Mouse (Mus musculus): ENCODE results near the gene Tmem201. TPM values are rescaled to one million over a fixed set of nuclear protein-coding genes. Genes with fewer than 3 reads are reported as not detected.

Gene Tmem201
- polyA plus RNA-seq, 1 experiment from 2014 or later: 20.7 TPM

DNA sequence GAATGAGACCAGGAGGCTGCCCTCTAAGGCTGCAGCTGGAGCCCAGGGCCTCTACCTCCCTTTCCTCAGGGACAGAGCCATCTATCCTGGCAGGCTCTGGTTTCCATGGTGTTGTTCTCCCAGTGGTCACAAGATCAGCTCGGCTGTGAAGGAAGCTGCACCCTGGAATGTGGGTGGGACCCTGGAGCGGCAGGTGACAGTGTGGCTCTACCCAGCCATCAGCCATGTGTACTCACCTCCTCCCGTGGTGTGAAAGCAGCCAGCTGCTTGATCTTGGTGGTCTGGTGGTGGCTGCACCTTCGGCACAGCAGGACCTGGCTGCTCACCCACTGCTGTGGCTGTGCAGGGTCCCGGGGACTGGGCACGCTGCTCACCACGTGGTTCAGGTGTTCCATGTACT, 7.0 kb downstream of the Tmem201 start:
- Histone ChIP-seq H3K4me1 (ENCODE audit: control insufficient read depth, insufficient read depth, low read length) (peaks cover 16% of the 10 kb centered on the region), H3K4me2 (ENCODE audit: low read depth, low read length) (no peak overlapping the region), H3K27ac (replicated peaks; ENCODE audit: low read depth, low read length) (no peak overlapping the region), H3K36me3 (ENCODE audit: control insufficient read depth, insufficient read depth, low read length) (peaks cover 56% of the 10 kb centered on the region), H3K9me3 (ENCODE audit: control insufficient read depth, low read length) (no peaks in the 10 kb centered on the region), H3K4me3 (ENCODE audit: low read depth, low read length) (no peak overlapping the region), H3K27me3 (replicated peaks; ENCODE audit: control insufficient read depth, insufficient read depth, low read length) (no peaks in the 10 kb centered on the region), H3K9ac (ENCODE audit: low read depth, low read length) (no peak overlapping the region)
- WGBS: 64% methylated on average over 7 of the region's 7 CpGs
- ATAC-seq (ENCODE audit: low read depth) (no peak; the same call in 1 of the 2 replicates), DNase-seq (ENCODE audit: low spot score) (no peak)

DNA sequence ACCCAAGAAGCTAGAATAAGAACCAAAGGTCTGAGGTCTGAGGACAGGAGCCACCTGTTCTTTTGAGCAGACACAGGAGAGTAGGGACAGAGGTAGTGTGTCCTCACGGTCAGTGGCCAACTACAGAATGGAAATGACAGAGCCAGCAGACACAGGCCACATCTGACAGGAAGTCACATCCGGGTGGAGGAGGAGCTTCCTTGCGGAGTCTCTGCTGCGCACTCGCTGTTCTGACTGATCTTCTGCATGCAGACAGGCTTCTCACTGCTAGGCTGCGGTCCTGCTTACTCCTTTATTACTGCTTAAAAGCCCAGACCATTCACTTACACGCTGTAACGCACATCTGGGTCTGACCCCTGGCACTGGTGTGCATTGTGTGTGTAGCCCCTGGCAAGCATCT, 9.0 kb downstream of the Tmem201 start:
- no peaks in the 10 kb centered on the region for H3K9me3 ChIP-seq (ENCODE audit: control insufficient read depth, low read length)
- H3K9ac ChIP-seq (ENCODE audit: low read depth, low read length): no peak overlapping the region
- H3K27me3 ChIP-seq (replicated peaks; ENCODE audit: control insufficient read depth, insufficient read depth, low read length): no peaks in the 10 kb centered on the region
- H3K27ac ChIP-seq (replicated peaks; ENCODE audit: low read depth, low read length): no peak overlapping the region
- peaks cover 6% of the 10 kb centered on the region for H3K4me1 ChIP-seq (ENCODE audit: control insufficient read depth, insufficient read depth, low read length)
- no peak for ATAC-seq (ENCODE audit: low read depth)
- H3K4me2 ChIP-seq (ENCODE audit: low read depth, low read length): no peak overlapping the region
- no peak overlapping the region for H3K4me3 ChIP-seq (ENCODE audit: low read depth, low read length)
- DNase-seq (ENCODE audit: low spot score): no peak
- peaks cover 70% of the 10 kb centered on the region for H3K36me3 ChIP-seq (ENCODE audit: control insufficient read depth, insufficient read depth, low read length)
- WGBS: 70% methylated on average over 8 of the region's 8 CpGs

DNA sequence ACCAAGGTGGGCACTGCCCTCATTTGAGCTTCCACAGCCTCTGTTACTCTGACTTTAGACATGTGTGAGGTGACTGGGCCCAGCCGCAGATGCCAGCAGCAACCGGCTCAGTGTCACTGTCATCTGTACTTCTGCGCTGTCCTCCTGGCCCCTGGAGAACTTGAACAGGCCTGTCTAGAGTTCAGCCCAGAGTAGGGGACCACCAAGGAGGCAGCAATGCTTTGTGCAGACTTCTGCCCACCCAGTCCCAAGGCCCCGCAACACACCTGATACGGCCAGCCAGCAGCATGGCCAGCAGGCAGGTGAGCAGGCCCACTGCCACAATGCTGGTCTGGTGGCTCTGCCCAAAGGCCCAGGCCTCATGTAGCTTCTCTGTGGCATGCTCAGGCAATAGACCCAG, 10.2 kb downstream of the Tmem201 start:
- DNase-seq (ENCODE audit: low spot score) (no peak), ATAC-seq (ENCODE audit: low read depth) (no peak)
- Histone ChIP-seq H3K27ac (replicated peaks; ENCODE audit: low read depth, low read length) (no peak overlapping the region), H3K9me3 (ENCODE audit: control insufficient read depth, low read length) (no peaks in the 10 kb centered on the region), H3K4me3 (ENCODE audit: low read depth, low read length) (no peak overlapping the region), H3K9ac (ENCODE audit: low read depth, low read length) (no peak overlapping the region), H3K4me2 (ENCODE audit: low read depth, low read length) (no peak overlapping the region), H3K27me3 (replicated peaks; ENCODE audit: control insufficient read depth, insufficient read depth, low read length) (no peaks in the 10 kb centered on the region), H3K4me1 (ENCODE audit: control insufficient read depth, insufficient read depth, low read length) (no peaks in the 10 kb centered on the region), H3K36me3 (ENCODE audit: control insufficient read depth, insufficient read depth, low read length) (peaks cover 78% of the 10 kb centered on the region)
- 87% methylated on average over 5 of the region's 5 CpGs for WGBS

DNA sequence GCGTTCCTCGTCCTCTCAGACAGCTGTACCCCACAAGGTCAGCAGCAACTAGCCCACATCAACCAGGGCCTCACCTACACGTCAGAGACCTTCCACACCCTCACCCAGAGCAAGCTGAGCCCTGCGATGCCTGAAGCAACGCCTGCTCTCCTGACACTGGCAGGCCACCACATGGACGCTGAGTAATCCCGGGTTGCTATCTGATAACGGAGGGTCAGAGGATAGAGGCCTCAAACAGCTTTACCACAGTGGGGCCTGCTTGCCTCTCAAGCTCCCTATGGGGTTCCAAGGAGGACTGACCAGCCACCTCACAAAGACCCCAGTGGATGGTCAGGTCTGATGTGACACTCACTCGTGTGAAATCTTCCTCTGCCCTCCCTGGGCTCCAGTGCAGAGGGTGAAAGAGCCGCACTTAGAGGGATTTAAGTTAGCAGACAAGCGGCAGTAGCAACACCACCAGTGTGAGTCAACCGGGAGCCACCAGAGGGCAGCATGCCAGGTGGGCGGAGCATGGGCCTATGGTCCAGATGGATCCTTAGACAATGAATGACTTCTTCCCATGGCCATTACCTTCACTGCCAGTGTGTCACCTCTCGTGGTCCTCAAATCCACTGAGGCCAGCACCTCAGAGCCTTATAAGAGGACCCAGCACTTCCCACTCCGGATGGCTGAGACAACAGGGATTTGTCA, 12.0 kb downstream of the Tmem201 start:
- Histone ChIP-seq H3K9ac (ENCODE audit: low read depth, low read length) (no peak overlapping the region), H3K4me3 (ENCODE audit: low read depth, low read length) (no peak overlapping the region), H3K27me3 (replicated peaks; ENCODE audit: control insufficient read depth, insufficient read depth, low read length) (no peaks in the 10 kb centered on the region), H3K27ac (replicated peaks; ENCODE audit: low read depth, low read length) (no peak overlapping the region), H3K4me2 (ENCODE audit: low read depth, low read length) (no peak overlapping the region), H3K36me3 (ENCODE audit: control insufficient read depth, insufficient read depth, low read length) (peaks cover 83% of the 10 kb centered on the region), H3K9me3 (ENCODE audit: control insufficient read depth, low read length) (no peaks in the 10 kb centered on the region), H3K4me1 (ENCODE audit: control insufficient read depth, insufficient read depth, low read length) (no peaks in the 10 kb centered on the region)
- ATAC-seq (ENCODE audit: low read depth): no peak
- 65% methylated on average over 15 of the region's 15 CpGs for WGBS
- no peak for DNase-seq (ENCODE audit: low spot score)

DNA sequence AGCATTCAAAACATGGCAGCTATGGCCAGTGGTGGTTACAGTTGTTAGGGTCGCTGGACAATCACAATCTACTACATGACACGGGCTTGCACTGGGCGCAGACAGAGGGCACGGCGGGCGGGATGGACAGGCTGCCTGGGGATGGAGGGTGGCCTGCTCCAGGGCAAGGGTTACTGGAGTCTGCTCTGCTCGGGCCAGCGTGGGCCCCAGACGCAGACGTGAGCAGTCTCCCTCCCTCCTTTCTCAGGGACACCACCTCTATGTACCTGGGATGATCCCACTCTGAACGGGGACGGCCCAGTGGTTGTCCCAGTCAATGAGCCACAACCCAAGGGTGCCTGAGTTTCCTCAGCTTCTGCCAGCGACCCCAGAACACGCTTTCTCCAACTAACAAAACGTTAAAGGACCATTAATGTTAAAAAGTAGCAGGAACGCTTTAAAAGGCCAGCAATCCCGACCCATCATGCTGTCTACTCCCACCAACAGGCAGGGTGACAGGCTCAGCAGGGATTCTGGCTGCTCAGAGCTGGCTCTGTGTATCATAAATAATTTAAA, 12.9 kb downstream of the Tmem201 start:
- H3K36me3 ChIP-seq (ENCODE audit: control insufficient read depth, insufficient read depth, low read length): peaks cover 85% of the 10 kb centered on the region
- H3K27ac ChIP-seq (replicated peaks; ENCODE audit: low read depth, low read length): no peak overlapping the region
- no peaks in the 10 kb centered on the region for H3K4me1 ChIP-seq (ENCODE audit: control insufficient read depth, insufficient read depth, low read length)
- H3K9ac ChIP-seq (ENCODE audit: low read depth, low read length): no peak overlapping the region
- no peaks in the 10 kb centered on the region for H3K9me3 ChIP-seq (ENCODE audit: control insufficient read depth, low read length)
- ATAC-seq (ENCODE audit: low read depth) (no peak), DNase-seq (ENCODE audit: low spot score) (no peak)
- WGBS: 89% methylated on average over 17 of the region's 17 CpGs
- no peak overlapping the region for H3K4me2 ChIP-seq (ENCODE audit: low read depth, low read length)
- H3K27me3 ChIP-seq (replicated peaks; ENCODE audit: control insufficient read depth, insufficient read depth, low read length): no peaks in the 10 kb centered on the region
- H3K4me3 ChIP-seq (ENCODE audit: low read depth, low read length): no peak overlapping the region

DNA sequence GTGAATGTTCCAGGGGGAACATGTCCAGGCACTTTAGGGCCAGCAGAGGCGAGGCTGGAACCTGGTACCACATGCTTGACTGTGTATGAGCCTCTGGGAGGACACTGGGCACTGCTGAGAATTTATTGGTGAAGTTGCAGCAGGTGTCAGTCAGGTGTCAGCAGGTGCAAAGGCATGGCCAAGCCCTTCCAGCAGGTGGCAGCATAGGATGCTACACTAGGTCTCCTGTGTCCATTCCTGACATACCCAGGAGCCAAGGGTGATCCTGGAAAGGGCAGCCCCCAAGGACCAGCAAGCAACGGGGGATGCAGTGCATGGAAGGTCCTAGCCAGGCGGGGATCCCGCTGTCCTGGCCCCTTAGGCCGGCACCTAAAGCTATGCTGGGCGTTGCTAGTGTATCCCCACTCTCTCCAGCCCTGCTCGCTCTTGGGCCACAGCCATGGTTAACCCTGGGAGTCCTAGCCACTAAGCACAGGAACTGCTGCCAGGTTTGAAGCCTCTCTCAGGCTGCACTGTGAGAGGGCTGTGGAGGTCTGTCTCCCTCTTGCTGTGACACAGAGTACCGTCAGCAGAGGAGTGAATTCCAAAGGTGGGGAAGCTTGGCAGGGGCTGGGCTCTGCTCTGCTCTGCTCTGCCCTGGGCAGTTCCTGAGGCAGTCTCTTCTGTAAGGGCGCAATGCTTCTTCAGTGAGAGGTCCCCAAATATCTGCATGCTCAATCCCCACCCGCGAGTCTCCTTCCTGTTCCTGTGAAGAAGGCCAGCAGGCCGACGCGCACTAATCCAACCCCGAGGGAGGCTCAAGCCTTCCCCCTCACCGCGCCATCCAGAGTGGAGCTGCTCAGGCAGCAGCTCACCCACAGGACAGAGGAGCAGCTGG, 13.8 kb downstream of the Tmem201 start:
- WGBS: 67% methylated on average over 17 of the region's 17 CpGs
- peak; percentile 47 for ATAC-seq (ENCODE audit: low read depth)

DNA sequence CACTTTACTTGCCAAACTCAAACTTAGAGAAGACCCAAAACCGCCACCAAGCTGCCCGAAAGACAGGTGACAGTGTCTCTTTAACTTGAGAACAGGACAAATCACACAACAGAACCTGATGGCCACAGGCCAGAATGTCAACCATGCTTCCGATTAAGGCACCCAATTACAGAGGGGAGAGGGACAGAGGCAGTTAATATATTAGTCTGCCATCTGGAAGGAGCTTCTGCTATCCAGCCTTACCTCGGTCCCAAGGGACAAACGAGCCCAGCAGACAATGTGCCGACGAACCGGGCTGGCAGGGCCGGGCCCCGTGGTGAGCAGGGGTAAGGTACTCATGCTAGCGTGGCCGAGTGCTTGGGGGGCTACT, 14.8 kb downstream of the Tmem201 start:
- DNase-seq (ENCODE audit: low spot score) (no peak), ATAC-seq (ENCODE audit: low read depth) (no peak)
- H3K9me3 ChIP-seq (ENCODE audit: control insufficient read depth, low read length): no peaks in the 10 kb centered on the region
- no peak overlapping the region for H3K4me3 ChIP-seq (ENCODE audit: low read depth, low read length)
- H3K4me1 ChIP-seq (ENCODE audit: control insufficient read depth, insufficient read depth, low read length): no peaks in the 10 kb centered on the region
- H3K27ac ChIP-seq (replicated peaks; ENCODE audit: low read depth, low read length): no peak overlapping the region
- 89% methylated on average over 12 of the region's 12 CpGs for WGBS
- H3K36me3 ChIP-seq (ENCODE audit: control insufficient read depth, insufficient read depth, low read length): peaks cover 87% of the 10 kb centered on the region
- H3K27me3 ChIP-seq (replicated peaks; ENCODE audit: control insufficient read depth, insufficient read depth, low read length): no peaks in the 10 kb centered on the region
- no peak overlapping the region for H3K9ac ChIP-seq (ENCODE audit: low read depth, low read length)
- H3K4me2 ChIP-seq (ENCODE audit: low read depth, low read length): no peak overlapping the region

More for the DNA sequence above, 13.8 kb downstream of the Tmem201 start:
- no peak overlapping the region for H3K4me3 ChIP-seq (ENCODE audit: low read depth, low read length)
- no peak overlapping the region for H3K27ac ChIP-seq (replicated peaks; ENCODE audit: low read depth, low read length)
- no peaks in the 10 kb centered on the region for H3K9me3 ChIP-seq (ENCODE audit: control insufficient read depth, low read length)
- no peaks in the 10 kb centered on the region for H3K27me3 ChIP-seq (replicated peaks; ENCODE audit: control insufficient read depth, insufficient read depth, low read length)
- no peak overlapping the region for H3K9ac ChIP-seq (ENCODE audit: low read depth, low read length)
- H3K4me2 ChIP-seq (ENCODE audit: low read depth, low read length): no peak overlapping the region
- no peak for DNase-seq (ENCODE audit: low spot score)
- no peaks in the 10 kb centered on the region for H3K4me1 ChIP-seq (ENCODE audit: control insufficient read depth, insufficient read depth, low read length)
- peaks cover 85% of the 10 kb centered on the region for H3K36me3 ChIP-seq (ENCODE audit: control insufficient read depth, insufficient read depth, low read length)

DNA sequence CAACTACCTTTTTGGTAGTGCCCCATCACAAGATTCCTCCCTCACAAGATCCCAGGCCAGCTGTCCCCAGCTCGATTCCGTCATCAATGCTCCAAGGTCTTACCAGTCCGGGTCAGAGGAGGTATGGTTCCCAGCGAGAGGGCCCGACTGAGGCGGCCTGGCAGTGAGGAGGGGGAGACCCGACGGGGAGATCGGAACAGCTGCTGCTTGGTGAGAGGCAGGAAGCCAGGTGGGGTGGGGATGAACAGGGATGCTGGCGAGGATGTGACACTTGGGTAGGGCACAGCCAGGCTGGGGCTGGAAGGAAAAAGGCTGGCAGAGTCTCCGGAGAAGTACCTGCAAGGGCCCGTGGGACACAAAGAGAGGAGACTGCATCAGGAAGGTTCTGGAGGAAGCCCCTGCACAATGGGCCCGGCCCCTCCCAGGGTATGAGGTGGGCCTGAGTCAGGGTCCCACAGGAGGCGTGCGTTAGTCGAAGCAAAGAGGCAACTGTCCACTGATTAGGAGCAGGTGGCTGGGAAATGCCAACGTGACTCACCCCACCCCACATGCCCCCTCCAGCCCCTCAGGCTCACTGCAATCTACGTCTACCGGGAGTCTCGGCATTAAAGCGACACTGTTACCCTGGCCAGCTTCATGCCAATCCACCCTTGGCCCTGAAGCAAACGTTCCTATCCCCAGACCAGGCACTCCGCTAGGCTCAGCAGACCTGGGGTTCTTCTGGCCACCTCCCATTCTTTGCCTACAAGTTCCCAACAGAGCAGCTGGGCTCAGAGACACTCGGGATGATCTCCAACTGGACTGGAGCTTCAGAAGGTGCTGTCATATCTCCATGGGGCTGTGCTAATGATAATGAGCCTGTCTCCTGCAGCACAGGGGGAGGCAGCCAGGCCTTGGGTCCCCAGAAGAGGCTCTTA, 15.5 kb downstream of the Tmem201 start:
- Histone ChIP-seq H3K4me1 (ENCODE audit: control insufficient read depth, insufficient read depth, low read length) (no peaks in the 10 kb centered on the region), H3K36me3 (ENCODE audit: control insufficient read depth, insufficient read depth, low read length) (peaks cover 87% of the 10 kb centered on the region), H3K4me2 (ENCODE audit: low read depth, low read length) (no peak overlapping the region), H3K27me3 (replicated peaks; ENCODE audit: control insufficient read depth, insufficient read depth, low read length) (no peaks in the 10 kb centered on the region), H3K27ac (replicated peaks; ENCODE audit: low read depth, low read length) (no peak overlapping the region), H3K9me3 (ENCODE audit: control insufficient read depth, low read length) (no peaks in the 10 kb centered on the region), H3K9ac (ENCODE audit: low read depth, low read length) (no peak overlapping the region), H3K4me3 (ENCODE audit: low read depth, low read length) (no peak overlapping the region)
- 70% methylated on average over 20 of the region's 24 CpGs for whole genome bisulfite sequencing
- ATAC-seq (ENCODE audit: low read depth) (no peak), DNase-seq (ENCODE audit: low spot score) (no peak)
